Comparison of ENCODE assay signal across 1 mouse cellular context in the genomic region with DNA sequence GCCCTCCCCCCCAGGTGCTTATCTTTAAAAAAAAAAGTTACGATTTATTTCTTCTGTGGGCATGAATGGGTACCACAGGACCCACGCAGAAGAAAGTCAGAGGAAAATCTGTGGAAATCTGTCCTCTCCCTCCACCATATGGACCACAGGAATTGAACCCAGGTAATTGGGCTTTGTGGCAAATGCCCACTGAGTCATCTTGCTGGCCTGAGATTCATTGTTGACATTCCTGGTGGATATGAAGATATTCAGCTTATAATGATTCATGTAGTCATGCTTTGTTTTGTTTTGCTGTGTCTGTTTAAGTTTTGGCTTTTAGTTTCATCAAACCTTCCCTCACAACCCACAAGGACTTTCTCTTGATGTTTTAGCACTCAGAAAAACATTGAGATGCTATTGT. TPM values are rescaled to one million over a fixed set of nuclear protein-coding genes. Genes with fewer than 3 reads are reported as not detected.
"Had no signal": no experiment of that assay in that cellular context is flagged by ENCODE, and none has a peak within 500 bp of the region (broad histone marks: within the 10 kb centered on the region; RNA-seq: fewer than 3 reads in every experiment).

No protein-coding gene starts in this region.

RNA-seq across cellular contexts. Expression of a gene that starts 29.9 kb away (rescaled TPM):
- polyA plus RNA-seq: stomach, embryonic 14.5 days had no signal
